Mouse (Mus musculus): ENCODE results near the gene Efhd2. TPM values are rescaled to one million over a fixed set of nuclear protein-coding genes. Genes with fewer than 3 reads are reported as not detected.
A peak's percentile ranks its signal among the peaks of the same experiment; 100 is the strongest.

Gene Efhd2
- polyA plus RNA-seq, 1 experiment from 2014 or later = 97.5 TPM

DNA sequence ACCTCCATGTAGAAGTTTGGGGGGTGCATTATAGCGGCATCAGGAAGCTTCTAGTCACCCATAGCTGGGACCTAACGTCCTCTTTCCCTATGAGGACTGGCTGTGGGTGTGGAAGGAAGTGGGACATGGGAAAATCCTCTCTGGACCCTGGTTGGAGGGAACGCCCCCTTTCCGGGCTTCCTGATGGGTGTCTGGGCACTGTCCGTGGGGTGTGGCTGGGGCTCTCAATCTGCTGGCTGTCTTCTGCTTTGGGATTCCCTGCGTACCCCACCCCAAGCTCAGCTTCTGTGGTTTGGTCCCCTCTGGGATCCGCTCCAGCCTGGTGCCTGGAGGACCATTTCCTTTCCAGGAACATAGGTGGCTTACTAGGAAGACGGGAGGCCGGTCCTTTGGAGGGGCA is 1.7 kb downstream of the Efhd2 start:
- 76% methylated on average over 9 of the region's 9 CpGs for WGBS
- Histone ChIP-seq H3K4me3 (ENCODE audit: low read length) (peak overlapping the region; percentile 77), H3K27ac (ENCODE audit: low read length) (no peak overlapping the region), H3K9me3 (ENCODE audit: control insufficient read depth, low read length) (no peaks in the 10 kb centered on the region), H3K27me3 (ENCODE audit: control insufficient read depth, insufficient read depth, low read depth, low read length) (no peaks in the 10 kb centered on the region; the same call in 1 of the 2 replicates), H3K9ac (ENCODE audit: low read length) (peak overlapping the region; percentile 85), H3K36me3 (ENCODE audit: control insufficient read depth, insufficient read depth, low read length) (no peaks in the 10 kb centered on the region), H3K4me1 (replicated peaks; ENCODE audit: control insufficient read depth, insufficient read depth, low read length) (peaks cover 45% of the 10 kb centered on the region), H3K4me2 (ENCODE audit: low read depth, low read length) (peak overlapping the region; percentile 66)
- ATAC-seq (ENCODE audit: low read depth) = no peak

DNA sequence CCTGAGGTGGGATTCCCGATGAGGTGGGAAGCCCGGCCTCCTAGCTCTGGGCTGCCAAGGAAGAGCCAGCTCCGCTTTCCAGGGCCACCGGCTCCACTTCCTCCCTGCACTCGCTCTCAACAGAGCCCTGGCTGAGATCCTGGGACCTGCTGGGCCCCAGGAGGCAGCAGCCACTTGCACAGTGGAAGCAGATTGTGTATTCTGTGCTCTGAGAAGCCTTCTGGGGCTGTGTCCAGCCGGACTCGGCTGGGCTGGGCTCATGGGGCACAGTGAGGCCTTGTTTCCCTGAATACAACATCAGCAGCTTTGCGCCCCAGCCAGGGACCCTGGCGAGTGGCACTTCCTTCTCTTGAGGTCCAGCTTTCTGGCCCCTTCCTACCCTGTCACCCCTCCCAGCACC is 2.8 kb downstream of the Efhd2 start:
- 34% methylated on average over 9 of the region's 9 CpGs for WGBS
- no peaks in the 10 kb centered on the region for H3K36me3 ChIP-seq (ENCODE audit: control insufficient read depth, insufficient read depth, low read length)
- no peaks in the 10 kb centered on the region for H3K9me3 ChIP-seq (ENCODE audit: control insufficient read depth, low read length)
- peak overlapping the region; percentile 75 for H3K27ac ChIP-seq (ENCODE audit: low read length)
- no peak for ATAC-seq (ENCODE audit: low read depth)
- peak overlapping the region; percentile 66 for H3K4me2 ChIP-seq (ENCODE audit: low read depth, low read length)
- peak overlapping the region; percentile 77 for H3K4me3 ChIP-seq (ENCODE audit: low read length)
- peaks cover 56% of the 10 kb centered on the region for H3K4me1 ChIP-seq (replicated peaks; ENCODE audit: control insufficient read depth, insufficient read depth, low read length)
- no peaks in the 10 kb centered on the region for H3K27me3 ChIP-seq (ENCODE audit: control insufficient read depth, insufficient read depth, low read depth, low read length)
- peak overlapping the region; percentile 51 for H3K9ac ChIP-seq (ENCODE audit: low read length)

DNA sequence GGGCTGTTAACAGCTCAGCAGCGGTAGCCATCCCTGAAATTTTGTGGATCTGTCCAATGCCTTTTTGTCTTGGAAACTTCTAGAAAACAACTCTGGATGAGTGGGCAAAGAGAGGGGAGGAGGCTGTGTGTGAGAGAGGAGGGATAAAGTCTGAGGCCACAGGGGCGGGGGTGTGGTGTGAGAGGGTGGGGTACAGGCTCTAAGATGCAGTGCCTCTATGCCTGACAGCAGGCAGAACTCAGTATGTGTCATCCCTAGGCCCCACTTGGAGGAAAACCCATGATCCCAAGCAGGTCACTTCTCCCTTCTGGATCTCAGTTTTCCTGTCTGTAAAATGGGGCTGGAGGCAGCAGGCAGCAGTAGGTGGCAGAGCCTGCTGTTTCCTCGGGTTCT is 3.4 kb downstream of the Efhd2 start:
- H3K4me1 ChIP-seq (replicated peaks; ENCODE audit: control insufficient read depth, insufficient read depth, low read length) = peaks cover 61% of the 10 kb centered on the region
- H3K36me3 ChIP-seq (ENCODE audit: control insufficient read depth, insufficient read depth, low read length) = no peaks in the 10 kb centered on the region
- no peaks in the 10 kb centered on the region for H3K27me3 ChIP-seq (ENCODE audit: control insufficient read depth, insufficient read depth, low read depth, low read length)
- ATAC-seq (ENCODE audit: low read depth) = no peak
- H3K9me3 ChIP-seq (ENCODE audit: control insufficient read depth, low read length) = no peaks in the 10 kb centered on the region
- no peak overlapping the region for H3K4me3 ChIP-seq (ENCODE audit: low read length)
- no peak overlapping the region for H3K9ac ChIP-seq (ENCODE audit: low read length)
- WGBS = 81% methylated on average over 3 of the region's 3 CpGs
- peak overlapping the region; percentile 66; the same call in 1 of the 2 replicates for H3K4me2 ChIP-seq (ENCODE audit: low read depth, low read length)
- H3K27ac ChIP-seq (ENCODE audit: low read length) = no peak overlapping the region

DNA sequence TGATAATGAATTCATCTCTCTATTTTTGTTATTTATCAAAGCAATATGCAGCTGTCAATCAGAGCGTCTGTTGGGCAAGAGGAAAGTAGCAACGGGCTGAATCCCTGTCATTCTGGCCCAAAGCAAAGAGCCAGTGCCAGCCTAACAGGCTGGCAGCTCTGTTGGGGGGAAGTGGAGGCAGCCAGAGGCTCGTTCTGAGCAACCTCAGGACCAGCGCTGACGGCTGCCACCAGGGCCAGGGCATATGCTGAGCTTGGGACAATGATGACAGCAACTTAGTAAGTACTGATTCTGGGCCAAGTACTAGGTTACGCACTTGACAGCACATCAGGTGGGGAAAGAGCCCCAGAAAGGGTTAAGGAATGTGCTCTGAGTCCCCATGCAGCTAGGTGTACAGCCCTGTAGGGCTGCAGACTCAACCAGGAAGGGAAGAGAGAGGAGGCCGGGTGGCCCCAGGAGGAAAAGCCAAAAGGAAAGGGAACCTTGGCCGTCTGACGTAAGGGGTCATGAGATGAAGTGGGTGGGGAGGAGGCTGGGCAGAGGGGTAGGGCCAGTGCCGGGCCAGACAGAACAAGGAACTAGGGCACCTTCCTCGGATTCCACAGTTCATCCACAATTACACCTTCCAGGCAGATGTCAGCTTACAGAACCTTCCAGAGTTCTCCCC is 3.9 kb downstream of the Efhd2 start:
- 72% methylated on average over 11 of the region's 11 CpGs for WGBS
- Histone ChIP-seq H3K27ac (ENCODE audit: low read length) (no peak overlapping the region), H3K36me3 (ENCODE audit: control insufficient read depth, insufficient read depth, low read length) (no peaks in the 10 kb centered on the region), H3K4me3 (ENCODE audit: low read length) (no peak overlapping the region), H3K27me3 (ENCODE audit: control insufficient read depth, insufficient read depth, low read depth, low read length) (no peaks in the 10 kb centered on the region), H3K9ac (ENCODE audit: low read length) (no peak overlapping the region), H3K4me1 (replicated peaks; ENCODE audit: control insufficient read depth, insufficient read depth, low read length) (peaks cover 64% of the 10 kb centered on the region), H3K4me2 (ENCODE audit: low read depth, low read length) (no peak overlapping the region), H3K9me3 (ENCODE audit: control insufficient read depth, low read length) (no peaks in the 10 kb centered on the region)
- no peak for ATAC-seq (ENCODE audit: low read depth)

DNA sequence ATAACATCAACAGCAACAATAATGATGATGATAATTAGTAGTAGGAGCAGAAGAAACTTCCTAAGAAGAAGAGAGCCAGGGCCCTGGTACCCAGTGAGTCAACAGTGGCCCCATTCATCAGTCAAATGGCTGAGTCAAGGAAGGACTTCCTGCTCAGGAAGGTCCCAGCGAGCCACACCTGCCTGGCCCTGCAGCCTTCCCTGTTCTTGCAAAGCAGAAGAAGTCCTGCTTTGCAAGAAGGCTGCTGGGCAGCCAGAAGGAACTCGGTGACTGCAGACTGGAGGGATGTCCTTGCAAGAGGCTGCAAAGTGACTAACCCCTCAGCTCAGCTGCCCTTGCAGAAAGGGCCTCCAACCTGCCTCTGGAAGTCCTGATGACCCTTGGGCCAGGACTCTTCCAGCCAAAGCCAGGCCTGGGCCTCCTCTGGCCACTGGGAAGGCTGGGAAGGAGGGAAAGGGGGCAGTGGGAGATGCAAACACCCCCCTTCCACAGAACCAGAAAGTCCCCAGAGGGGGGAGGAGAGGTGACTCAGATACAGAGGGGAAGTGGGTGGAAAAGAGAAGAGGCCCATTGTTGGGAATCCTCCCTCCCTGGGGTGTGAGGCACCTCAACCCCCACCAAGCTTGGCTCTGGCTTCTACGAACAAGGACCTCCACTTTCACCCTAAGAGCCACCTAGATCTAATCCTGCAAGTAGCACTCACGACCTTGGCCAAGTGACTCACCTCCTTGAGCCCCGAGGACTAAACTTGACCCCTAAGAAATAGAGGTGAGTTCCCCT is 5.1 kb downstream of the Efhd2 start:
- no peak overlapping the region for H3K4me2 ChIP-seq (ENCODE audit: low read depth, low read length)
- H3K4me3 ChIP-seq (ENCODE audit: low read length) = no peak overlapping the region
- peaks cover 58% of the 10 kb centered on the region for H3K4me1 ChIP-seq (replicated peaks; ENCODE audit: control insufficient read depth, insufficient read depth, low read length)
- no peak overlapping the region for H3K27ac ChIP-seq (ENCODE audit: low read length)
- H3K9ac ChIP-seq (ENCODE audit: low read length) = no peak overlapping the region
- WGBS = 49% methylated on average over 5 of the region's 5 CpGs
- H3K27me3 ChIP-seq (ENCODE audit: control insufficient read depth, insufficient read depth, low read depth, low read length) = no peaks in the 10 kb centered on the region
- H3K36me3 ChIP-seq (ENCODE audit: control insufficient read depth, insufficient read depth, low read length) = no peaks in the 10 kb centered on the region
- no peak for ATAC-seq (ENCODE audit: low read depth)
- no peaks in the 10 kb centered on the region for H3K9me3 ChIP-seq (ENCODE audit: control insufficient read depth, low read length)

DNA sequence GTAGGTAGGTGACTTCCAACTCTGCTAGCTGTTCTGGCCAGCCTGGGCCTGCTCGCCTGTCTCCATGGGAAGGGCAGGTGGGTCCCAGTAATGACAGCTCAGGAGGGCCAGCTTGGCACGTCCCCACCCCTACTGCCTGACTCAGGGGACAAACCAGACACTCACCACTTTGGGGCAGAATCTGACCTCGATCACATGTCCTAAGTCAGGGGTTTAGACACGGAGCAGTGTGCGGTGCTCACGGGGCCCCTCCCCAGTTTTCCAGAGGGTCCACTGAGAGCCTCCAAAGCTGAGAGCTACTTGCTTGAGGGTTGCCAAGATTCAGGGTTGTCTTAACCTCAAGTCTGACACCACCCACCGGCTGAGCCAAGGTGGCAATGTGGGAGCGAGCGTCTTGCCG is 6.7 kb downstream of the Efhd2 start:
- no peaks in the 10 kb centered on the region for H3K9me3 ChIP-seq (ENCODE audit: control insufficient read depth, low read length)
- WGBS = 78% methylated on average over 10 of the region's 10 CpGs
- H3K4me2 ChIP-seq (ENCODE audit: low read depth, low read length) = no peak overlapping the region
- H3K36me3 ChIP-seq (ENCODE audit: control insufficient read depth, insufficient read depth, low read length) = no peaks in the 10 kb centered on the region
- H3K9ac ChIP-seq (ENCODE audit: low read length) = no peak overlapping the region
- peaks cover 50% of the 10 kb centered on the region for H3K4me1 ChIP-seq (replicated peaks; ENCODE audit: control insufficient read depth, insufficient read depth, low read length)
- H3K4me3 ChIP-seq (ENCODE audit: low read length) = no peak overlapping the region
- no peaks in the 10 kb centered on the region for H3K27me3 ChIP-seq (ENCODE audit: control insufficient read depth, insufficient read depth, low read depth, low read length)
- no peak for ATAC-seq (ENCODE audit: low read depth)
- peak overlapping the region; percentile 53; the same call in 1 of the 2 replicates for H3K27ac ChIP-seq (ENCODE audit: low read length)

DNA sequence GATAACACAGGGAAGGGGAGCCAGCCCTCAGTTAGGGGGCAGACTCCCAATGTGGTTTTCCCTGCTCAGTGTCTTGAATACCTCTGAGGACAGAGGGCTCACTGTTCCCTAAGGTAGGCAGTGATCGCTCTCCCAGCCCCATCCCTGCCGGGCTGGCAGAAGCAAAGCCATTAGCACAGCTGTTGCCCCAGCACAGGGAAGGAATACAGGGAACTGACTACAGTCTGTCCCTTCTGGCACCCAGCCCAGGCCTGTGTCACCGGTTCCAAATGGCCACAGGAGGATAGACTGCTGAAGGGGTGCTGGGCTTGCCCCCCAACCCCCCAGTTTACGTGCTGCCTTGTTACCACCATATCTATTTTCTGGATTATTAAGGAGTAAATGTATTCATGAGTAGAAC is 7.2 kb downstream of the Efhd2 start:
- H3K36me3 ChIP-seq (ENCODE audit: control insufficient read depth, insufficient read depth, low read length) = no peaks in the 10 kb centered on the region
- H3K27me3 ChIP-seq (ENCODE audit: control insufficient read depth, insufficient read depth, low read depth, low read length) = no peaks in the 10 kb centered on the region
- WGBS = 19% methylated on average over 4 of the region's 4 CpGs
- H3K9ac ChIP-seq (ENCODE audit: low read length) = peak overlapping the region; percentile 21; the same call in 1 of the 2 replicates
- 0 out of 2 replicates have a peak overlapping the region, but pooled peaks have one; percentile 8 for H3K4me2 ChIP-seq (ENCODE audit: low read depth, low read length)
- H3K9me3 ChIP-seq (ENCODE audit: control insufficient read depth, low read length) = no peaks in the 10 kb centered on the region
- no peak overlapping the region for H3K4me3 ChIP-seq (ENCODE audit: low read length)
- peaks cover 44% of the 10 kb centered on the region for H3K4me1 ChIP-seq (replicated peaks; ENCODE audit: control insufficient read depth, insufficient read depth, low read length)
- peak overlapping the region; percentile 53 for H3K27ac ChIP-seq (ENCODE audit: low read length)
- ATAC-seq (ENCODE audit: low read depth) = peak; percentile 51

DNA sequence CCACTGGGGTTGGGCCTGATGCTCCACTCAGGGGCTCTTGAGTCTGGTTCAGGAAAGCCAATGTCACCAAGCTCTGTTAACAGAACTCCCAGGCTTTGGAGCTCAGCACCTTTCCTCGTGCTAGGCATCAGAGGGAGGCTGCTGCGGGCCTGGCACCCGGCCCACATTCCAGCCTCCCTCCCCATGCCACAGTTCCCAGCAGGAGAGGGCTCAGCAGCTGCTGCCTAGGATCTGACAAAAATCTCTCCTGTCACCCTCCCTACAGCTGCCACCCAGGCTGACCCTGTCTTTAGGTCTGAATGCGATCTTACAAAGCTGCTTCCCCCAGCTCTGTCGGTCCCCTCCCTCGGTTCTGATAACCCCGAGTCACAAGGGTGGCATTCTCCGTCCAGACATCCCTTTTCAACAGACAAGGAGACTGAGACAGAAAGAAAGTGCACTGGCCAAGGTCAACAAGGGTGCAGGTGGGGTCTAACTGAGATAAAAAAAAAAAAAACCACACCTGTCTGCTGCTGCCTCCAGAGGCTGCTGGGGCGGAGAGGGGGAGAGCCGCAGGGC is 7.7 kb downstream of the Efhd2 start:
- 15% methylated on average over 10 of the region's 10 CpGs for WGBS
- no peak overlapping the region for H3K4me3 ChIP-seq (ENCODE audit: low read length)
- H3K36me3 ChIP-seq (ENCODE audit: control insufficient read depth, insufficient read depth, low read length) = no peaks in the 10 kb centered on the region; the same call in 1 of the 2 replicates
- peak; percentile 78 for ATAC-seq (ENCODE audit: low read depth)
- no peaks in the 10 kb centered on the region for H3K9me3 ChIP-seq (ENCODE audit: control insufficient read depth, low read length)
- H3K27ac ChIP-seq (ENCODE audit: low read length) = peak overlapping the region; percentile 53
- no peaks in the 10 kb centered on the region for H3K27me3 ChIP-seq (ENCODE audit: control insufficient read depth, insufficient read depth, low read depth, low read length)
- H3K4me1 ChIP-seq (replicated peaks; ENCODE audit: control insufficient read depth, insufficient read depth, low read length) = peaks cover 40% of the 10 kb centered on the region
- H3K4me2 ChIP-seq (ENCODE audit: low read depth, low read length) = 0 out of 2 replicates have a peak overlapping the region, but pooled peaks have one; percentile 8
- peak overlapping the region; percentile 21; the same call in 1 of the 2 replicates for H3K9ac ChIP-seq (ENCODE audit: low read length)

DNA sequence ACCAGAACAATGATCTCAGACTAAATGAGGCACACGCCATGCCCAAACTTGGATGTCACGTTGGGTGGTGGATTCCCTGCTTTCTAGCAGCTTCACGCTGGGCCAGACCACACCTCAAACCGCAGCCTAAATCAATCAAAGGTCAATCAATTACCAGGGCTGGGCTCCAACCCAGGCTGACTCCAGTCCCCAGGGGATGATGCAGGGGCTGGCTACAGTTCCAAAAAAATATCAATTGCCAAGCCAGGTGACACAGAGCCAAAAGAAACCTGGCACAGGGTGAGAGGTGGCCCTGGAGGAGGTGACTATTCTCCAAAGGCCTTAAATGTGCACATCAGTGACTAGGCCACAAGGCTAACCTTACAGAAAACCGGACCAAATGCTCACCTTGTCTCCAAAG is 9.1 kb downstream of the Efhd2 start:
- H3K9ac ChIP-seq (ENCODE audit: low read length) = no peak overlapping the region
- ATAC-seq (ENCODE audit: low read depth) = no peak
- no peaks in the 10 kb centered on the region for H3K27me3 ChIP-seq (ENCODE audit: control insufficient read depth, insufficient read depth, low read depth, low read length)
- WGBS = 91% methylated on average over 5 of the region's 5 CpGs
- no peak overlapping the region for H3K4me2 ChIP-seq (ENCODE audit: low read depth, low read length)
- H3K9me3 ChIP-seq (ENCODE audit: control insufficient read depth, low read length) = no peaks in the 10 kb centered on the region
- H3K27ac ChIP-seq (ENCODE audit: low read length) = no peak overlapping the region
- H3K4me3 ChIP-seq (ENCODE audit: low read length) = no peak overlapping the region
- peaks cover 6% of the 10 kb centered on the region for H3K36me3 ChIP-seq (ENCODE audit: control insufficient read depth, insufficient read depth, low read length)
- peaks cover 29% of the 10 kb centered on the region for H3K4me1 ChIP-seq (replicated peaks; ENCODE audit: control insufficient read depth, insufficient read depth, low read length)
